Mouse (Mus musculus) brain, embryonic 18.5 days (tissue): ENCODE results near the gene Cant1.

Source experiments
- DNase-seq: peaks from one replicate; pipeline ENCODE4 v3.0.0-alpha.2; 2012; ENCODE audit warnings: low read depth, low spot score

Cant1 gene

GRCm38 (mm10) chr11:118418834-118419504, at the start of gene Cant1:
TSS of gene Cant1 (minus strand) at chr11:118419086.
- peak; percentile 96 for DNase-seq

GRCm38 (mm10) chr11:118467441-118468035, 48.7 kb upstream of the Cant1 start:
- no peak for DNase-seq

- DNase-seq = no peak
Measured at GRCm38 (mm10) chr11:118460280-118460679, 41.4 kb upstream of the Cant1 start.

DNA sequence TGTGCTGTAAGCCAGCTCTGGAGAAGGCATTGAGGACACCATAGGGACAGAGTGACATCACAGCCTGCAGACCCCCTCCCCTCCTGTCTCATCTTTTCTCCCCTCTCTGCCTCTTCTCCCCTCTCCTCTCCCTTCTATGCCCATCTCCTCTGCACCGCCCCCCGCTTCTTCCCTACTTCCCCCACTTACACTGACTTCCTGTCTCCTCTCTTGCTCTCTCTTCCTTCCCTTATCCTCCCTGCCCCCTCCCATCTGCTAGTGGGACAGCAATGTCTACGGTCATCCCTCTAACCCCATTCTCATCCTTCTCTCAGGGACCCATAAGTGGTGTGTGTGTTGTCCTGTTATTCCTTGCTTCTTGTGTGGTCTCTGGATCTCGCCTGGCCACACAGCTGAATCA, 40.6 kb upstream of the Cant1 start:
- no peak for DNase-seq

DNA sequence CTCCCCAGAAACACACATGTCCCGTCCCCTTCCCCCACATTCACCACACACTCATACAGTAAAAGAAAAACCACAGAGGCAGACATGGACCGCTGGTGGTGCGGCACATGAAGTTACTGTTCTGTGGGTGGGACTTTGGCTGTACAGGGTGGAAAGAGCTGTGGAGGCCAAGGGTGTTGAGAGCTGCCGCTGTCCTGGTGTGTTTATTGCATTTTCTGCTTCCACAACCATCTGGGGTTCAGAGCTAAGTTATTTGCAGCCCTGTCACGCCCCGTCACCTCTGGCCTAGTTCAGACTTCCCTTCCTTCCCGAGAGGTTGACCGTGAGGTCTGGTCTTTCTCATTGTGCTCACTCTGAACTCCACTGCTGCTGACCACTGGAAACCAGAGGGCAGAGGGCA, 40.2 kb upstream of the Cant1 start:
- no peak for DNase-seq

GRCm38 (mm10) chr11:118456937-118457336, 38.1 kb upstream of the Cant1 start:
- no peak for DNase-seq

- no peak for DNase-seq
Measured at GRCm38 (mm10) chr11:118455788-118456187, 36.9 kb upstream of the Cant1 start.

- no peak for DNase-seq
Measured at GRCm38 (mm10) chr11:118453886-118454671, 35.2 kb upstream of the Cant1 start.

DNA sequence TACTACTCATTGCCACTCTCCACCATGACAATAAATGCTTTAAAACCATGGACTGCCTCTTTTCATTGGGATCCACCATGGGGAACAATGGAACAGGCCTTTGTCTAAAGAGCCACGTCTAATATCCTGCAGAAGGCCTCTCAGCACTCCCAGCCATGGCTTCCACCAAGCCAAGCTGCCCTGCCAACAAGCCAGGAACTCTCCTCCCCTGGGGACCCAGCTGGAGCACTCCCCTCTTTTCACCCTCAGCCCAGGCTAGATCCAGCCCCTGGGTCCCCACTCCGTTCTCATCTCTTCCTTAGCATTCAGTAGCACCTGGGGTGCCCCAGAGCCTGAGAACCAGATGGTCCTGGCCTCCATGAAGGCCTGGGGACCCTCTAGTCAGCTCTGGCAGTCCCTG, 34.1 kb upstream of the Cant1 start:
- no peak for DNase-seq

GRCm38 (mm10) chr11:118451211-118451610, 32.3 kb upstream of the Cant1 start:
- no peak for DNase-seq

- no peak for DNase-seq
Measured at GRCm38 (mm10) chr11:118448385-118448784, 29.5 kb upstream of the Cant1 start.

DNA sequence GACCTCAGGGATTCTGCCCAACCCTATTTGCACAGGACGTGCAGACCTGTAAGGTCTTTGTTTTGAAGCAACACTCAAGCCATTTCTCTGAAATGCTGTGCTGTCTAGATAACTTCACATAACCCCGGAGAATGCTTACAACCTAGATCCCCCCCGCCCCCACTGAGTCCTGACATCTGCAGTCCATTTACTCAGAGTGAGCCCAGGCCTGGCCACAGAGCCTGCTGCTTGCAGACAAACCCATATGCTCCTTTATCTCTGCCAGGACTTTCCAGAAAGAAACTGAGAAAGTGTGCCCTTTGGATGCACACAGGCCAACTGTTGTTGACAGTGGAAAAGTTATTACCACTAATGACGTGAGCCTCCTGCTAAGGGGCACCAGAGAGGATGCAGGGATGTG, 28.5 kb upstream of the Cant1 start:
- no peak for DNase-seq

GRCm38 (mm10) chr11:118445843-118446242, 27.0 kb upstream of the Cant1 start:
- DNase-seq = no peak

- DNase-seq = no peak
Measured at GRCm38 (mm10) chr11:118443201-118443970, 24.5 kb upstream of the Cant1 start.

DNA sequence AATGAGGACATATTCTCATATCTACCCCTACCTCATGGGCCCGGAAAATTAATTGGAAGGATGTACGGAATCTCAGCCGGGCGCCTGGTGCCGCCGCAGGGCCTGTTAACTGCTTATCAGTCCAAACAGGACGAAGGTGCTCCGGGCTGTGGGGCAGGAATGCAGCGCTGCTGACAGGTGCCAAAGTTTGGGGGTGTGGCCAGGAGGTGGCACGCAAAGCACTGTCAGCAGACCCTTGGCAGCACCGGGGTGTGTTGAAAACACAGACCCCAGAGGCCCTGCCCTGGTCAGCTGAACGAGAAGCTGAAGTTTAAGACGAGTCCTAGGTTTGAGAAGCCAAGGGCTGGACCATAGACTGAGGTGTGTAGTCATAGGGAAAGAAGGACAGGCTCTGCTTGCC, 23.8 kb upstream of the Cant1 start:
- DNase-seq = no peak

GRCm38 (mm10) chr11:118438665-118439414, 20.0 kb upstream of the Cant1 start:
- no peak for DNase-seq

- DNase-seq = no peak
Measured at GRCm38 (mm10) chr11:118436471-118436935, 17.6 kb upstream of the Cant1 start.

DNA sequence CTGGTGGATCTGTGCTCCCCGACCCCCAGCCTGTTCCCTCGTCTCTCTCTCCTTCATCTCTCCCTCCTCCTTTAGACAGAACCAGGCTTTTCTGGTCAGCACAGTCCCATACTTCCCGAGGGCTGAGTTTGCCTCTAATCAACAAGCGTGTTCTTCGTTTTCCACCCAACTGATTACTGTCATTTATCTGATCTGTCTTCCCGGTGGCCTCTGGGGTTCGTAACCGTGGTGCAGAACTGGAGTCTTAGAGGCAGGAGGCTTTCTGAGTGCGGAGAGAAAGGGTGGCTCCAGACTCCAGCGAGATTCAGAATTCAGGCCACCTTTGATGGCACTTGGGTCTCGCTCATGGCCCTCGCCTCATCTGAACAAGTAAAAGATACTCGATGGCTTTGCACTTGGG, 15.2 kb upstream of the Cant1 start:
- no peak for DNase-seq

- no peak for DNase-seq
Measured at GRCm38 (mm10) chr11:118433398-118433868, 14.5 kb upstream of the Cant1 start.

DNA sequence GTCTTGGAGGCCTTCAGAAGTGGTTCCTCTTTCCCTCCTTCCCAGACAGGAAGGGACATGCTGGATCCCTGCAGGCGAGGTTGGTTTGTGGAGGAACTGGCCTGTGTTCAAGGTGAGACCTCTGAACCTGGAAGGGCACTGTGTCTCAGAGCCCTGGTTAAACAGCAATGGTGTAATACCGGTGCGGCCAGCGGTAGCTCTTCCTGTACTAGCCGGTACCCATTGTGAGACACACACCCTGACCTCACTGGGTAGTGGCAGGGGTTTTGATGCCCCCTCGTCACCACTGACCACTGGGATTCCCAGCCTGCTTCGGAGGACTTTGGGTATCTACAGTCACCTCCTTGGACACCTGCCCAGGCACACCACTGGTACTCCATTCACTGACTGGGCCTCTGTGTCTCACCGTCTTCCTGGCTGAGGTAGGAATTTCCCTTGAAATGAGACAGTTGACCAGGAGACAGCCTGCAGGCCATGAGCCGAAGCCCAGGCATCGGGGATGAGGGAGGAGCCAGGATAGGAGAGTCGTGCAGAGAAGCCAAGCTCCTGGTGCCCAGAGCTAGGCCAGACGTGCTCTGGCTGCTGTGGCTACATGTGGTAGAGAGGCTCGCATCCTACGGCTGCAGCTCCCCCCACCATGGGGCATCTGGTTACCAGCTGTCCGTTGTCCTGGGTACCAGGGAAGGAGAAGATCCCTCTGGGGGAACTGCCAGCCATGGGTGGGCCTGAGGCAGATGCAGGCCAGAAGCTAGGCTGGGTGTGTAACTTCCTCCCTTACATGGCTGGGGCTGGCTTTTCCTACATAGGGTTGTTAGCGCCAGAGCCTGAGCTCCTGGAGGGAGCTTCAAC, 12.4 kb upstream of the Cant1 start:
- DNase-seq = no peak
